Mouse (Mus musculus) stomach, postnatal 0 days (tissue): ENCODE measurements around the gene Hist1h2aa.

Source experiments
- CTCF ChIP-seq: IDR thresholded peaks from 2 replicates; pipeline ENCODE4 v1.5.1; 2016; ENCODE audit warnings: antibody characterized with exemption, low read depth, mild to moderate bottlenecking, moderate library complexity
- EP300 ChIP-seq: optimal IDR thresholded peaks from 2 replicates; pipeline ENCODE3; 2016; ENCODE audit warnings: antibody characterized with exemption

DNA sequence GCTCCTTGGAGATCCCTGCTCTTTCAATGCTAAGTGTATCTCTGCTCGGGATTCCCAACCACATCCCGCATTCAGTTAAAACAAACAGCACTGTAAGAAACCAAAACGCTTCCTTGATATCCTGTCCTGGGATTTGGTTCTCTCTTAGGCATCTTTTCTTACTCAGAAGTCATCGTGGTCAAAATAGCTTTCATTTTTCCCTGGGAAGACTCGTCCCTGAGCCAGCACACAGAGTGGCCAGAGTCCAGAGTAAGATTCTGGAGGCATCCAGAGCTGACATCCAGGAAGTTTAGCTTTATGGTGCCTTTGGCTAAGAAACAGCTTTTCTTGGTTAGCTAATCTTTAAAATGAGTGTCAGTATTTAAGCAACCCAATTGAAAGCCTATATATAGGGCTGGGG lies 38.0 kb downstream of the Hist1h2aa start:
- TF ChIP-seq CTCF (no peak), EP300 (no peak)
